Mouse (Mus musculus) granulocyte monocyte progenitor cell, adult 5-6 weeks (primary cell): ENCODE results near the gene Opcml. TPM values are rescaled to one million over a fixed set of nuclear protein-coding genes. Genes with fewer than 3 reads are reported as not detected.

Experiments used
- ATAC-seq: replicated peaks from 2 replicates; pipeline ENCODE4 v1.8.0; 2016; ENCODE audit warnings: mild to moderate bottlenecking, moderate TSS enrichment, inconsistent platforms; ENCODE audit not compliant: poor library complexity, severe bottlenecking
- total RNA-seq, 2 experiments: library from RNA; stranded (forward) in 1 of 2; stranded (reverse) in 1 of 2; fragments of 200-712, 200-1000 nt in 1 of 2; fragments of >200 nt in 1 of 2; fragmentation: Nextera tagmentation in 1 of 2; gene quantifications; 2 replicates each; pipeline ENCODE4 v1.2.3; 2014 to 2017

Opcml gene
- total RNA-seq, 2 experiments from 2014 or later, result not detected

GRCm38 (mm10) chr9:28686942-28687611, 896.5 kb downstream of the Opcml start:
- no peak for ATAC-seq

GRCm38 (mm10) chr9:28690134-28690533, 899.6 kb downstream of the Opcml start:
- ATAC-seq, result no peak

- no peak for ATAC-seq
These were observed 915.2 kb downstream of the Opcml start for GRCm38 (mm10) chr9:28705796-28706195.

GRCm38 (mm10) chr9:28714544-28714943, 924.0 kb downstream of the Opcml start:
- ATAC-seq, result no peak

- ATAC-seq, result no peak
These were observed 929.6 kb downstream of the Opcml start for GRCm38 (mm10) chr9:28720186-28720585.

GRCm38 (mm10) chr9:28731811-28732602, 941.4 kb downstream of the Opcml start:
- no peak for ATAC-seq

GRCm38 (mm10) chr9:28737955-28738354, 947.4 kb downstream of the Opcml start:
- no peak for ATAC-seq

- ATAC-seq, result no peak
These were observed 947.9 kb downstream of the Opcml start for GRCm38 (mm10) chr9:28738451-28738860.

- ATAC-seq, result no peak
These were observed 954.2 kb downstream of the Opcml start for GRCm38 (mm10) chr9:28744771-28745170.

GRCm38 (mm10) chr9:28748902-28749301, 958.3 kb downstream of the Opcml start:
- no peak for ATAC-seq

- ATAC-seq, result no peak
These were observed 962.3 kb downstream of the Opcml start for GRCm38 (mm10) chr9:28752908-28753307.

- no peak for ATAC-seq
These were observed 966.4 kb downstream of the Opcml start for GRCm38 (mm10) chr9:28756841-28757451.

GRCm38 (mm10) chr9:28761460-28761859, 970.9 kb downstream of the Opcml start:
- no peak for ATAC-seq

- no peak for ATAC-seq
These were observed 973.6 kb downstream of the Opcml start for GRCm38 (mm10) chr9:28764149-28764548.

GRCm38 (mm10) chr9:28776517-28777503, 986.2 kb downstream of the Opcml start:
- no peak for ATAC-seq

- ATAC-seq, result no peak
These were observed 993.3 kb downstream of the Opcml start for GRCm38 (mm10) chr9:28783834-28784233.

- no peak for ATAC-seq
These were observed 998.9 kb downstream of the Opcml start for GRCm38 (mm10) chr9:28789439-28789838.

GRCm38 (mm10) chr9:28800100-28800499, 1009.5 kb downstream of the Opcml start:
- ATAC-seq, result no peak

GRCm38 (mm10) chr9:28806666-28807065, 1016.1 kb downstream of the Opcml start:
- no peak for ATAC-seq

- ATAC-seq, result no peak
These were observed 1031.5 kb downstream of the Opcml start for GRCm38 (mm10) chr9:28822060-28822459.
